Mouse (Mus musculus): ENCODE data around the gene Snta1.

GRCm38 (mm10) chr2:154452951-154453350 is 45.1 kb upstream of the Snta1 start:
- peak; percentile 16; the same call in 1 of the 2 replicates for TF ChIP-seq CTCF (IDR thresholded peaks at IDR 0.05; ENCODE audit: extremely low read depth, insufficient read length, insufficient replicate concordance, low read depth, low read length)
- TF ChIP-seq POLR2A (IDR thresholded peaks at IDR 0.05; ENCODE audit: low read depth, low read length) = no peak

Data from small intestine, adult 2 months (tissue).